Mouse (Mus musculus) small intestine, adult 2 months (tissue): ENCODE data around the gene Kars.

Source experiments
- CTCF ChIP-seq: fragments of 200-500 bp; IDR thresholded peaks from 2 replicates; pipeline ENCODE4 v1.5.1; 2012; ENCODE audit warnings: low read depth, mild to moderate bottlenecking, control low read depth, inconsistent platforms, low read length, moderate library complexity, mixed read lengths; ENCODE audit not compliant: insufficient replicate concordance, insufficient read length; ENCODE audit errors: extremely low read depth
- POLR2A ChIP-seq: fragments of 200-500 bp; IDR thresholded peaks from 2 replicates; pipeline ENCODE4 v1.6.1; 2012; ENCODE audit warnings: low read depth, mild to moderate bottlenecking, control low read depth, inconsistent platforms, low read length, moderate library complexity

GRCm38 (mm10) chr8:111963091-111963490 lies 48.0 kb downstream of the Kars start:
- TF ChIP-seq CTCF (no peak), POLR2A (no peak)
